Mouse (Mus musculus) ES-Bruce4 (cell line): ENCODE results near the gene Cavin2.

Experiments used
- CTCF ChIP-seq: IDR thresholded peaks from one replicate; pipeline ENCODE4 v1.8.1; 2011; ENCODE audit warnings: low read depth, low read length
- EP300 ChIP-seq: IDR thresholded peaks from 2 replicates; pipeline ENCODE4 v1.6.1; 2011; ENCODE audit warnings: low read depth, low read length; ENCODE audit not compliant: insufficient read depth
- POLR2A ChIP-seq: IDR thresholded peaks from one replicate; pipeline ENCODE4 v1.8.1; 2011; ENCODE audit warnings: low read length; ENCODE audit not compliant: insufficient read depth

- TF ChIP-seq CTCF (no peak), POLR2A (no peak), EP300 (no peak)
Observed at GRCm38 (mm10) chr1:51328541-51328940, 39.6 kb downstream of the Cavin2 start.
